Mouse (Mus musculus): Measurements from ENCODE around the gene B3gat3.
"Not testable (repeated sequence)": the region's sequence is repeated elsewhere in the genome, so short reads cannot be mapped to it uniquely, and the experiment has no call there.

B3gat3 gene

DNA sequence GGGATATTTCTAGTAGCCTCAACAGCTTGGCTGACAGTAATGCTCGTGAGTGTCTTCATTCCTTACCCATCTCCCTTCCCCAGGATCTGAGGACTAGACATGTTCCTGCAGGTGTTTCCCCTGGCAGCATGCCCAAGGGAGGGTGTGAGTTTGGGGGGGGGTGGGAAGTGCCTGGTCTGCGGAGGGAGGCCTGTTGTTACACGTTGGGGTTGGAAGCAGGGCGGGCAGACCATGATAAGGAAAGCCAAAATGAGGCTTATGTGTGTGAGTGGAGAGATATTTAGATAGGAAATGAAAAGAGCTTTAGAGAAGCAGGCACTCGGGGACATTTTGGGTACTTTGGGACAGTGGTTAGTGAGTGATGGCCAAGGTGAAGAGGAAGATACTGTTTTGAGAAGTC, 23.9 kb downstream of the B3gat3 start:
- no peak for DNase-seq

DNA sequence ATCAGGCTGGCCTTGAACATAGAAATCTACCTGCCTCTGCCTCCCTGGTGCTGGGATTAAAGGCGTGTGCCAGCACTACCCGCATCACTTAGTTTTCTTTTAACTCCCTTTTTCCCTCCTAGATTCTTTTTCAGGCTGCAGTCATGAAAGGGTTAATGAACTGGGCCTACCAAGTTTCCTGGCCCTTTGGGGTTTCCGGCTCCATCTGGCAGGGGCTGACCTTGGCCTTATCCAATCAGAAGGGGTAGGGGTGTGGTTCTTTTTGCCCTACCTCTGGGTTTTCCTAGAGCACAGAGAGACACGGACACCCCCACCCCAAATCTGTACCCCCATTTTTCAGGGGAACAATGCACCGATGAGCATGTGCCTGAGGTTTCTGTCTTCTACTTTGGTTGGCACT, 24.6 kb downstream of the B3gat3 start:
- DNase-seq, result peak in 1 of 2 experiments; percentile 36

DNA sequence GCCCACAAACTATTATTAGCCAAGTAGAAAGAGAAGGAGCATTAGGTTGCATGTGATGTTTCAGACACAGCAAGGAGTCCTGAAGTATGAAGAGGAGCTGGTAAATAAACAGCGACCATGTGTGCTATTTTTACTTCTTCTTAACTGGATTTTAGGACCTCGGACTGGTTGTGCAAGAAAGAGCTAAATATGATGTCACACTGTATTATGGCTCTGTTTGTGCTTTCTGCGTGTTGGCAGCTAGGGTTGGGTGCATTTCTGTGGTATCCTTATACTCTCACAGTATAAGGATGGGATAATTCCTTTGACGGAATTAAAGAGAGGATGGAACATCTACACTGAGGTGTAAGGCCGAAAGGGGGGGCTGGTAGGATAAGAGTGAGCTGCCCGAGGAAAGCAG, 25.1 kb downstream of the B3gat3 start:
- no peak for DNase-seq

DNA sequence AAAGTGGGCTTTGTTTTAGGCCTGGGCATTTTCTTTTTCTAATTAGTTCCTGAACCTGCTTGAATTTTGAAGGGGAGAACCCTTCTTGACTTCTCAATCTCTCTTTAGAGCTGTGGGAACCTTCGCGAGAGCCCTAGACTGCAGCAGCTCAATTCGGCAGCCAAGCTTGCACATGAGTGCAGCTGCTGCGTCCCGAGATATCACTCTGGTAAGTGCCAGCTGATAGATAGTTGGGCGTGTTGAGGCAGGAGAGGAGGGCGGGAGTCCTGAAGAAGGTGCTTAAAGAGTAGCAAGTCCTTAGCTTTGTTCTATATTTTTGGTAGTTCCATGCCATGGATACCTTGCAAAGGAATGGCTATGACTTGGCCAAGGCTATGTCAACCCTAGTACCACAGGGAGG, 26.8 kb downstream of the B3gat3 start:
- DNase-seq, result no peak

DNA sequence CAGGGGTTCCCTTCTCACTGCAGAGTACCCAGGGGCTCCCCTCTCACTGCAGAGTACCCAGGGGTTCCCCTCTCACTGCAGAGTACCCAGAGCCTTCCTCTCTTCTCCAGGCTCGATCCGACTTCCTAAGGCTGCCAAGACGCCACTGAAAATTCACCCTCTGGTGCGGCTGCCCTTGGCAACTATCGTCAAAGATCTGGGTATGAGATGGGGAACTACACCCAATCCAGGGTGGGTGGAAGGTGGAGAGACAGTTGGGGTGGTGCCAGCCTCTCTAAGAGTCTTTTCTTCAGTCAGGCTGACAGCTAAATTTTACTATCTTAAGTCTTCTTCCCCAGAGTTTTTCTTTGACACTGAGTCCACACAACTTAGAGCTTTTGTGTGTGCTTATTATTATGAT, 30.0 kb downstream of the B3gat3 start:
- no peak for DNase-seq

DNA sequence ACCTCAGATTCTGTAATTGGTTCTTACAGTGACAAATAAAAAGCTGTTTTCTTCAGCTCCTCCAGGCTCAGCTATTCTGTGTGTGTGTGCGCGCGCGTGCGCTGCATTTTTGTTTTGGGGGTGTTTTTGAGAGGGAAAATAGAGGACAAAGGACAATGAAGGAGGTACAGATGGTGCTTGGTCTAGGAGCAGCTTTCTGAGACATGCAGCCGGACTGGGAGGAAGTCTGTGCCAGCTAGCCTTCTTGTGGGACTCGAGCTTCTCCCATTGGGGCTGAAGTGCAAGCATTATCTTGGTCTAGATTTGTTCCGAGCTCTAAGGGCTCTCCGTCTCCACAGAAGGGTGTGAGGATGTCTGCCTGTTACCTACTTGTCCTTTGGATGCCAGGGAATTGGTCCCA, 32.1 kb downstream of the B3gat3 start:
- DNase-seq, result no peak

DNA sequence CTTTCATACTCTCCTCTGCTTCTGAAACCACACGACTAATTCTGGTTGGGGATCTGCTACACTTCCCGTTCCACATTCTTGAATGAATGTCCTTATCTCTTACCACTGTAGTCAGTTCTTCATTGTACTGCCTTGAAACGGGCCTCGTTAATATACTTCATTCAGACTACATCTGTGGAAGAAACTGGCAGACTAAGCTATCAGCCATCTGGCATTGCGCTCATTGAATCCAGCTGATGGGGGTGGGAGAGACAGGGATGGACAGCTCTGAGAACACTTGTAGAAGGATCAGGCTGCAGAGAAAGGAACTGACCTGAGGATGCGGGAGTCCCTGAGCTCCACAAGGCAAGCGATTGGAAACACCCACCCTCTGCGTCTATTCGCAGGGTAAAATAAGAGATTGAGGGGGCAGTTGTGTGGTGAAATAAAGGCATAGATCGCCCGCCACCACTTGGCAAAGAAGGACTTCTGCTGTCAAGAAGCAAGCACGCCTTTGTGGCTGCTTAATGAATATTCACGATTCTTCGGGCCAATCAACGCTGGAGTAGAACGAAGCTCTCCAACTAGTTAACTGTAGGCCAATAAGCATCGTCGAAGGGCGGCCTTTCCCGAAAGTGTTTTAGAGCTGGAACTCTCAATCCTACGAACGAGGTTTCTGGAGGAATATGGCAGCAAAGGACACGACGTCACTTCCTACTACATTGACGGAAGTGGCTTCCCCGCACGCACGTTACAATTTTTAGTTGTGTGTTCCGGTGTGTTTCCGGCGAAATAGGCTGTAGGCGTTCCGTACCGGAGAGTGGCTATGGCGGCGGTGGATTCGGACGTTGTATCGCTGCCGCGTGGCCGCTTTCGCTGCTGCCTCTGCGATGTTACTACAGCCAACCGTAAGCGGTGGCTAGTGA, 33.2 kb downstream of the B3gat3 start, which contains the start of gene Tut1:
TSS of gene Tut1 (plus strand) at position 713 of the 905 bp plus-strand sequence.
- peak; percentile 84 to 96 for DNase-seq

DNA sequence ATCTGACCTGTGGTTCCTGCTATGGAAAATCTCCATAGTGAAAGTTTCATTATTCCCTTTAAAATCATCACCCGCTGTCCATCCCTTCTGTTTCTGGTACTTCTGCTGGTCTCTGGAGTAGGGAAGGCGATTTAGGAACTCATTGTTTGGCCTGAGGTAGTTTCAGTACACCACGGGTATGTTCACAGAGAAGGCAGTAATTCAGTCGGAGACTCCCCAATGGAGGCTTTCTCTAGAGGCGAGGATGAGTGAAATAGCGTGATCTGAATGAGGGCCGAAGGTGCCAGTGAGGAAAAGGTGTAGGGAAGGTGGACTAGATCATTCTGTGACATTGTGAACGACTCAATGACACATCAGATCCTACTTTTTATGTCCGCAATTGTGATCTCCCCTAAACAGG, 34.0 kb downstream of the B3gat3 start:
- no peak for DNase-seq

DNA sequence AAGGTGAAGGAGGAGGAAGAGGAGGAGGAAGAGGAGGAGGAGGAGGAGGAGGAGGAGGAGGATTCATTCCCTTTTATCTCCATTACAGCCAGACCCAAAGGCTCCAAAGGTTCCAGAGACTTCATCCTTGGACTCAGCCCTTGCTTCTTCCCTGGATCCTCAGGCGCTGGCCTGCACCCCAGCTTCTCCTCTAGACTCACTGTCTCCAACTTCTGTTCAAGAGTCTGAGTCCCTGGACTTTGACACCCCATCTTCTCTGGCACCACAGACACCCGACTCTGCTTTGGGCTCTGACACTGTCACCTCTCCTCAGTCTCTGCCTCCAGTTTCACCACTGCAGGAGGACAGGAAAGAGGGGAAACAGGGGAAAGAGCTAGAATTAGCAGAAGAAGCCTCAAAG, 42.1 kb downstream of the B3gat3 start:
- no peak for DNase-seq

DNA sequence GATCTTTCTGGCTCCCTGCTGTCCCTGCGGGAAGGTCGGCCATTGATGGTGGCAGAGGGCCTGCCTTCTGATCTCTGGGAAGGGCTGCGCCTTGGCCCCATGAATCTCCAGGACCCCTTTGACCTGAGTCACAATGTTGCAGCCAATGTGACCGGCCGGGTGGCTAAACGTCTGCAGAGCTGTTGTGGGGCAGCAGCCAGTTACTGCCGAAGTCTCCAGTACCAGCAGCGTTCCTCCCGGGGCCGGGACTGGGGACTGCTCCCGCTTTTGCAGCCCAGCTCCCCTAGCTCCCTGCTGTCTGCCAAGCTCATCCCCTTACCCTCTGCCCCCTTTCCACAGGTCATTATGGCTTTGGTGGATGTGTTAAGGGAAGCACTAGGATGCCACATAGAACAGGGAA, 44.9 kb downstream of the B3gat3 start:
- no peak for DNase-seq

DNA sequence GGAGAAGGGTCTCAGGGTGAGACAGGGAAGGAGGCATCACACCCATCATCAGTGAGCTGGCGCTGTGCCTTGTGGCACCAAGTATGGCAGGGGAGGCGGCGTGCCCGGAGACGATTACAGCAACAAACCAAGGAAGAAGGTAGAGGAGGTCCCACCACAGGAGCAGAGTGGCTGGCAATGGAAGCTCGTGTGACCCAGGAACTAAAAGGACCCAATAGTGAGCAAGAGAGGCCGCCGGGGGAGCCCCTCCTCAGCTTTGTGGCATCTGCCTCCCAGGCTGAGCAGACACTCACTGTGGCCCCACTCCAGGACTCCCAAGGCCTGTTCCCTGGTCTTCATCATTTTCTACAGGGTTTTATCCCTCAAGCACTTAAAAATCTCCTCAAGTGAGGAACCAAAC, 45.6 kb downstream of the B3gat3 start:
- DNase-seq, result peak in 1 of 2 experiments; percentile 16

DNA sequence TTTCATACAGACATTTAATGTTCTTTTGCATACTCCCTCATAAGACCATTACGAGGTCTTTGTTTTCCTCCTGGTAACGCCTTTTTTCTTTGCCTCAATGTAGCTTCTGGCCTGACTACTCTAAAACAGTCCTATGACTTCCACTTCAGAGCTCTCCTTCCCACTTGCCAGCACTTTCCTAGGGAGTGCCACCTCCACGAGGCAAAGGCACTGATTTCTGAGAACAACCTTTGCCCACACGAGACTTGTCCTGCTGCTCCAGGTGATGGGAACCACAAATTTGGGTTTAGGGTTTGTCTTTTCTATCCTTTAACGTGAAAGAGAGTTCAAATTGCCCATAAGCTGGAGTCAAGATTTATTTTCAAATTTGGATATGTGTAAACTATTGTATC, 46.0 kb downstream of the B3gat3 start:
- DNase-seq, result no peak

DNA sequence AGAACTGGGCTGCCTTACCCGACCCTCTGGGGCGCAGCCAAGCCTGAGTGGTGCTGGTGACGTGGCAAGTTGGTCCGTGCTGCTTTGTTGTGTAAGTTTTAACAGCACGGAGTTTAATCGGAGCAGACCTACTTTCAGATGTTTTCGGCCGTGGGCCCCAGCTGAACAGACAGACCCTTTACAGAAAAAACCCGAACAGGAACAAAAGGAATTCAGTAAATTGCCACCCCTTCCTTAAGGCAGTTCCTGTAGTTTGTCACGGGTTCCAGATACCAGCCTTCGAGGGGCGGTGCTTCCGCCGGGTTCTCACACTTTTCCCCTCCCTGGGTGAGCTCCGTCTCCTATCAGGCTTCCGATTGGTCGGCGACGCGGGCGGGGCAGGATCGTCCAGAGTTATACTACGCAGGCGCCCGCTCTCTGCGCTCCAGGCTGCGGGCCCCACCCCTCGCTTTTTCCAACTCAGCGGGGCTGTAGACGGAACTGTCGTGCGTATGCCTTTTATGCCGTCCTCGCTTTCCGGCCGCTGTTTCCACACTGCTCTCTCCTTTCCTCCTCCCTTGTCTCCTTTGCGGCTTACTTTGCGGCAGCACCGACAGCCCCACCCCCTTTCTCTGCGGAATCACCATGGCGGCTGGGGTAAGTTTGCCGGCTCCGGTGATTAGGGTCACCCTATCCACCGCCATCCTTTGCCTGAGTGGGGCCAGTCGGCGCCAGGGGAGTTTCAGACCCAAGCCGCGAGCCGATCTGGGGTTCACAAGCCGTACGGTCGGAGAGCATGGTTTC, 46.6 kb downstream of the B3gat3 start, which contains the start of gene Eef1g:
TSS of gene Eef1g (plus strand) at position 452 of the 783 bp plus-strand sequence.
- DNase-seq, result peak; percentile 97 to 99

DNA sequence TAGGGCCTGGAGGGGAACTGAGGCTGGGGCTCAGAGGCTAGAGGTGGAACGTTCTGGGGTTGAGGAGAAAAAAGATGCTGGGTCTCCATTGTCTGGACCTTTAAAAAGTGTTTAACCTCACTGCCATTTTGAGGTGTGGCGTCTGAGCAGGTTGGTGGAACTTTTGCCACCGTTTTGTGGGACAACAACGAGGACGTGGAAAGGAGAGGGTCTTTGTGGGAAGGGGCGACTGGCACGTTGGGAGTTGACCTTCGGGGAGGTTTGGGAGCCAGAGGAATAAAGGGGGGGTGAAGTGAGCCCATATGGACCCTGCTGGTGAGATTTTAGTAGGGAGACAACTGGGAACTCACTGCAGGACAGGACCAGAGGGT, 47.2 kb downstream of the B3gat3 start:
- DNase-seq, result no peak

DNA sequence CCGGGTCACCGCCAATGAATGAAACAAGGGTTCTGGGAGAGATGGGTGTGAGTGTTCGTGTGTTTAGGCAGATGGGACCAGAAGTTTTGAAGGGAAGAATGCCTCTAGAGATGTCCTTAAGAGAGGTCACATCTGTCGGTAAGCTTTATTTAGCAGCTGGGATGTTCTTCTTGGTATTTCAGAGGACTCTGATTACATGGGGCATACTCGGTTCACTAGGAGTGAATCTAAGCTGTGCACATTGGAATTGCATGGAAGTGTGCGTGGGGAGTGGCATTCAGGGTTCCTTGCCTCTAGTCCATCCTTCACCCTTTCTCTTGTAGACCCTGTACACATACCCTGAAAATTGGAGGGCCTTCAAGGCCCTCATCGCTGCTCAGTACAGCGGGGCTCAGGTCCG, 47.7 kb downstream of the B3gat3 start:
- no peak for DNase-seq

DNA sequence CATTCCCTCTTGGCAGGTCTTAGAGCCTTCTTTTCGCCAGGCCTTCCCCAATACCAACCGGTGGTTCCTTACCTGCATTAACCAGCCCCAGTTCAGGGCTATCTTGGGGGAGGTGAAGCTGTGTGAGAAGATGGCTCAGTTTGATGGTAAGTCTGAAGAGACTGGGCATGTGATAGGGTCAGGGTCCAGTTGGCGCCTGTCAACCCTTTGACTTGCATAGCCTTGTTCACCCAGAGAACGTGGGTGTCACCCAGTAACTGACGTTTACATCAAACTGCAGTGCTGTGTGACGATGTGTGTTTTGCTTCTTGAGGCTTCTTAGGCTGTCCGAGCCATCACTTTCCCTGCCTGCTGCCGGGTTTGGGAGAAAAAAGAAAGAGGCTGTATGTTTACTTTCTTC, 52.3 kb downstream of the B3gat3 start:
- DNase-seq, result not testable (repeated sequence)

DNA sequence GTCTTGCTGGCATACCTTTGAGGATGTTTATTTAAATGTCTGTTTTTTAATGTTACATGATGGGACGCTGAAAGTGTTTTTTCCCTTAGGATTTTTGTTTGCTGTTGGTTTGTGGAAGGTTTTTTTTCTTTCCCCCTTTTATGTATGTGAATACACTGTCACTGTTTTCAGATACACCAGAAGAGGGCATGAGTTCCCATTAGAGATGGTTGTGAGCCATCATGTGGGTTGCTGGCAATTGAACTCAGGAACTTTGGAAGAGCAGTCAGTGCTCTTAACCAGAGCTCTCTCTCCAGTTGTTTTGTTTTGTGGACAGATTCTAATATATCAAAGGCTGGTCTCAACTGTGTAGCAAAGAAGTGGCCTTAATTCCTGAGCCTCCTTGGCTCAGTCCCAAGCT, 54.5 kb downstream of the B3gat3 start:
- no peak for DNase-seq

DNA sequence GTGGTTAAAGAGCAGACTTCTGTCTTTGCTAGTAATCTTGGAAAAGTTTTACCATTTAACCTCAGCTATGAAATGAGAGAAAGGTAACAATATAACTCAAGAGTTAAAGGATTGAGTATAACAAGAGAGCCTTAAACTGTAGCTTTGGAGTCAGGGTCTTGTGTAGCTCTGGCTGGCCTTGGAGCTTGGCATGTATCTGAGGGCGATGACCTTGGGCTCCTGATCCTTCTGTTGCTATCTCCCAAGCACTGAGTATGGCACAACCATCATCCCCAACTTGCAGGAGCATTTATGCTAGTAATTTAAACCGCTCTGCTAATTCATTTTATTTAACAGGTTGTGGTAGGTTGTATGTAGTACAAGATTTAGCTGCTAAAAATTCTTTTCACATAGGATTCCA, 55.3 kb downstream of the B3gat3 start:
- DNase-seq, result no peak

DNA sequence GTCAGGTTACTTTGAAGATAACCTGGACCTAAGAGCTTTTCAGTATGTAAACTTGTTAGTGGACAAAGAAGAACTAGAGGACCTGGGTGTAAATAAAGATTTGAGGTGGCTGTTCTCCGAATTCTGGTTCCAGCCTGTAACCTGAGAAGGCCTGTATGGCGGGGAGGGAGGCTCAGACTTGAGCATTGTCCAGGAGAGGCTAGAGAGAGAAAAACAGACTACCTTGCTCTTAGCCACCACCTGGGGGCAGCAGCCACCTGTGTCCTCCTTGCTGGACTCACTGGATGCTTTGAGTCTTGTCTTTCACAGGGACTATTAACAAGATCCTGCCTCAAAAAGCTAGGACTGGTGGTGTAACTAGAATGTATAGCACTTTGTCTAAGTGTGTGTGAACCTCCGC, 56.4 kb downstream of the B3gat3 start:
- peak; percentile 54 to 60 for DNase-seq

Measured in cerebellum, postnatal 36 days (tissue).